Mouse (Mus musculus): ENCODE measurements around the gene Kcnq5.
"Not testable (repeated sequence)": the region's sequence is repeated elsewhere in the genome, so short reads cannot be mapped to it uniquely, and the experiment has no call there.

Gene Kcnq5

GRCm38 (mm10) chr1:21496307-21496706, 465.4 kb downstream of the Kcnq5 start:
- DNase-seq (ENCODE audit: low read depth in 2 of 2, low spot score in 2 of 2): no peak

- DNase-seq (ENCODE audit: low read depth in 2 of 2, low spot score in 2 of 2): no peak
Observed at GRCm38 (mm10) chr1:21488645-21489044, 473.1 kb downstream of the Kcnq5 start.

GRCm38 (mm10) chr1:21486266-21486665, 475.5 kb downstream of the Kcnq5 start:
- DNase-seq (ENCODE audit: low read depth in 2 of 2, low spot score in 2 of 2): no peak

GRCm38 (mm10) chr1:21469311-21469710, 492.4 kb downstream of the Kcnq5 start:
- no peak for DNase-seq (ENCODE audit: low read depth in 2 of 2, low spot score in 2 of 2)

- DNase-seq (ENCODE audit: low read depth in 2 of 2, low spot score in 2 of 2): no peak
Observed at GRCm38 (mm10) chr1:21466431-21466830, 495.3 kb downstream of the Kcnq5 start.

GRCm38 (mm10) chr1:21460941-21461689, 500.6 kb downstream of the Kcnq5 start:
- DNase-seq (ENCODE audit: low read depth in 2 of 2, low spot score in 2 of 2): peak in 1 of 2 experiments; percentile 14

- DNase-seq (ENCODE audit: low read depth in 2 of 2, low spot score in 2 of 2): no peak
Observed at GRCm38 (mm10) chr1:21458581-21458980, 503.2 kb downstream of the Kcnq5 start.

GRCm38 (mm10) chr1:21455971-21456370, 505.8 kb downstream of the Kcnq5 start:
- DNase-seq (ENCODE audit: low read depth in 2 of 2, low spot score in 2 of 2): no peak

- DNase-seq (ENCODE audit: low read depth in 2 of 2, low spot score in 2 of 2): no peak
Observed at GRCm38 (mm10) chr1:21448227-21448626, 513.5 kb downstream of the Kcnq5 start.

GRCm38 (mm10) chr1:21436753-21437152, 525.0 kb downstream of the Kcnq5 start:
- no peak for DNase-seq (ENCODE audit: low read depth in 2 of 2, low spot score in 2 of 2)

- DNase-seq (ENCODE audit: low read depth in 2 of 2, low spot score in 2 of 2): no peak
Observed at GRCm38 (mm10) chr1:21434853-21435252, 526.9 kb downstream of the Kcnq5 start.

- no peak for DNase-seq (ENCODE audit: low read depth in 2 of 2, low spot score in 2 of 2)
Observed at GRCm38 (mm10) chr1:21431666-21432065, 530.1 kb downstream of the Kcnq5 start.

GRCm38 (mm10) chr1:21428079-21428478, 533.7 kb downstream of the Kcnq5 start:
- DNase-seq (ENCODE audit: low read depth in 2 of 2, low spot score in 2 of 2): no peak

GRCm38 (mm10) chr1:21425654-21426053, 536.1 kb downstream of the Kcnq5 start:
- DNase-seq (ENCODE audit: low read depth in 2 of 2, low spot score in 2 of 2): no peak

- no peak for DNase-seq (ENCODE audit: low read depth in 2 of 2, low spot score in 2 of 2)
Observed at GRCm38 (mm10) chr1:21419370-21419769, 542.4 kb downstream of the Kcnq5 start.

- DNase-seq (ENCODE audit: low read depth in 2 of 2, low spot score in 2 of 2): no peak
Observed at GRCm38 (mm10) chr1:21412197-21412555, 549.6 kb downstream of the Kcnq5 start.

- peak in 1 of 2 experiments; percentile 3 for DNase-seq (ENCODE audit: low read depth in 2 of 2, low spot score in 2 of 2)
Observed at GRCm38 (mm10) chr1:21411331-21412196, 550.2 kb downstream of the Kcnq5 start.

- DNase-seq (ENCODE audit: low read depth in 2 of 2, low spot score in 2 of 2): no peak
Observed at GRCm38 (mm10) chr1:21407266-21407665, 554.5 kb downstream of the Kcnq5 start.

- DNase-seq (ENCODE audit: low read depth in 2 of 2, low spot score in 2 of 2): no peak
Observed at GRCm38 (mm10) chr1:21402804-21403203, 558.9 kb downstream of the Kcnq5 start.

GRCm38 (mm10) chr1:21391138-21391671, 570.5 kb downstream of the Kcnq5 start:
- DNase-seq (ENCODE audit: low read depth in 2 of 2, low spot score in 2 of 2): no peak

- DNase-seq (ENCODE audit: low read depth in 2 of 2, low spot score in 2 of 2): no peak
Observed at GRCm38 (mm10) chr1:21383256-21383655, 578.5 kb downstream of the Kcnq5 start, which contains the start of gene Khdc1b. Khdc1b (plus strand) TSS chr1:21383556.

GRCm38 (mm10) chr1:21368031-21368430, 593.7 kb downstream of the Kcnq5 start, which contains the start of gene Khdc1c:
Khdc1c (plus strand) TSS chr1:21368331.
- DNase-seq (ENCODE audit: low read depth in 2 of 2, low spot score in 2 of 2): not testable (repeated sequence)

Data from CD8-positive naive resting alpha-beta T cell, adult 2 months (primary cell).